Mouse (Mus musculus): Measurements from ENCODE around the gene Marc2. TPM values are rescaled to one million over a fixed set of nuclear protein-coding genes. Genes with fewer than 3 reads are reported as not detected.
A peak's percentile ranks its signal among the peaks of the same experiment; 100 is the strongest.

Marc2 gene
- polyA plus RNA-seq (2015; fragmentation: Nextera tagmentation; extraction: Ambion mirVana) = 105 and 106 TPM in 2 replicates

- ATAC-seq = peak; percentile 19
- peak within 1 kb of the TSS; percentile 49; the same call in 1 of the 2 replicates for H3K27ac ChIP-seq (ENCODE audit: low read length)
- H3K36me3 ChIP-seq (ENCODE audit: control insufficient read depth, insufficient read depth) = no peaks in the 10 kb centered on the region
- peaks cover 17% of the 10 kb centered on the region for H3K4me1 ChIP-seq (replicated peaks; ENCODE audit: control insufficient read depth, insufficient read depth, low read length)
- no peaks in the 10 kb centered on the region for H3K9me3 ChIP-seq (ENCODE audit: control insufficient read depth, low read length)
- 4% methylated on average over 18 of the region's 18 CpGs for WGBS
- peak within 1 kb of the TSS; percentile 83 for H3K9ac ChIP-seq (replicated peaks; ENCODE audit: low read depth, low read length)
- peak within 1 kb of the TSS; percentile 86 for H3K4me3 ChIP-seq (replicated peaks; ENCODE audit: low read length)
- H3K4me2 ChIP-seq (ENCODE audit: low read length) = peak within 1 kb of the TSS; percentile 84
- 0 out of 2 replicates have a peak, but pooled peaks cover 2% of the 10 kb centered on the region for H3K27me3 ChIP-seq (replicated peaks; ENCODE audit: control insufficient read depth, insufficient read depth, low read length)
These were observed at the start of gene Marc2 for GRCm38 (mm10) chr1:184846092-184846750. Gene Marc2, minus strand, starts transcription at chr1:184846451.

- no peak overlapping the region for H3K9ac ChIP-seq (replicated peaks; ENCODE audit: low read depth, low read length)
- no peak overlapping the region for H3K4me2 ChIP-seq (ENCODE audit: low read length)
- ATAC-seq = no peak
- no peak overlapping the region for H3K4me3 ChIP-seq (replicated peaks; ENCODE audit: low read length)
- no peaks in the 10 kb centered on the region for H3K27me3 ChIP-seq (replicated peaks; ENCODE audit: control insufficient read depth, insufficient read depth, low read length)
- 83% methylated on average over 3 of the region's 3 CpGs for WGBS
- H3K27ac ChIP-seq (ENCODE audit: low read length) = no peak overlapping the region
- no peaks in the 10 kb centered on the region for H3K36me3 ChIP-seq (ENCODE audit: control insufficient read depth, insufficient read depth)
- H3K4me1 ChIP-seq (replicated peaks; ENCODE audit: control insufficient read depth, insufficient read depth, low read length) = no peaks in the 10 kb centered on the region
- no peaks in the 10 kb centered on the region for H3K9me3 ChIP-seq (ENCODE audit: control insufficient read depth, low read length)
These were observed 45.7 kb upstream of the Marc2 start for GRCm38 (mm10) chr1:184891998-184892397.

- no peaks in the 10 kb centered on the region for H3K27me3 ChIP-seq (replicated peaks; ENCODE audit: control insufficient read depth, insufficient read depth, low read length)
These were observed 43.2 kb upstream of the Marc2 start for GRCm38 (mm10) chr1:184889454-184889853.

GRCm38 (mm10) chr1:184886160-184886559, 39.9 kb upstream of the Marc2 start:
- H3K4me1 ChIP-seq (replicated peaks; ENCODE audit: control insufficient read depth, insufficient read depth, low read length) = 0 out of 2 replicates have a peak, but pooled peaks cover 6% of the 10 kb centered on the region

More at GRCm38 (mm10) chr1:184889454-184889853, 43.2 kb upstream of the Marc2 start:
- Histone ChIP-seq H3K4me1 (replicated peaks; ENCODE audit: control insufficient read depth, insufficient read depth, low read length) (no peaks in the 10 kb centered on the region), H3K4me2 (ENCODE audit: low read length) (no peak overlapping the region), H3K36me3 (ENCODE audit: control insufficient read depth, insufficient read depth) (no peaks in the 10 kb centered on the region), H3K4me3 (replicated peaks; ENCODE audit: low read length) (no peak overlapping the region), H3K9me3 (ENCODE audit: control insufficient read depth, low read length) (no peaks in the 10 kb centered on the region), H3K27ac (ENCODE audit: low read length) (no peak overlapping the region), H3K9ac (replicated peaks; ENCODE audit: low read depth, low read length) (no peak overlapping the region)
- WGBS = 94% methylated on average over 6 of the region's 6 CpGs
- no peak for ATAC-seq

GRCm38 (mm10) chr1:184882281-184883268, 36.3 kb upstream of the Marc2 start, which contains the start of gene C130074G19Rik:
Gene C130074G19Rik, minus strand, starts transcription at chr1:184883218.
- Histone ChIP-seq H3K9ac (replicated peaks; ENCODE audit: low read depth, low read length) (peak within 1 kb of the TSS; percentile 54), H3K9me3 (ENCODE audit: control insufficient read depth, low read length) (no peaks in the 10 kb centered on the region), H3K27me3 (replicated peaks; ENCODE audit: control insufficient read depth, insufficient read depth, low read length) (peaks cover 24% of the 10 kb centered on the region), H3K27ac (ENCODE audit: low read length) (no peak within 1 kb of the TSS), H3K4me2 (ENCODE audit: low read length) (peak within 1 kb of the TSS; percentile 79), H3K36me3 (ENCODE audit: control insufficient read depth, insufficient read depth) (no peaks in the 10 kb centered on the region), H3K4me3 (replicated peaks; ENCODE audit: low read length) (peak within 1 kb of the TSS; percentile 49), H3K4me1 (replicated peaks; ENCODE audit: control insufficient read depth, insufficient read depth, low read length) (0 out of 2 replicates have a peak, but pooled peaks cover 6% of the 10 kb centered on the region)
- WGBS = 3% methylated on average over 77 of the region's 77 CpGs
- peak; percentile 79 for ATAC-seq

More at GRCm38 (mm10) chr1:184886160-184886559, 39.9 kb upstream of the Marc2 start:
- ATAC-seq = no peak
- Histone ChIP-seq H3K4me3 (replicated peaks; ENCODE audit: low read length) (no peak overlapping the region), H3K9me3 (ENCODE audit: control insufficient read depth, low read length) (no peaks in the 10 kb centered on the region), H3K36me3 (ENCODE audit: control insufficient read depth, insufficient read depth) (no peaks in the 10 kb centered on the region), H3K9ac (replicated peaks; ENCODE audit: low read depth, low read length) (no peak overlapping the region), H3K27me3 (replicated peaks; ENCODE audit: control insufficient read depth, insufficient read depth, low read length) (peaks cover 23% of the 10 kb centered on the region), H3K27ac (ENCODE audit: low read length) (no peak overlapping the region), H3K4me2 (ENCODE audit: low read length) (no peak overlapping the region)
- 50% methylated on average over 1 of the region's 1 CpGs for WGBS

GRCm38 (mm10) chr1:184881861-184882260, 35.6 kb upstream of the Marc2 start:
- 0 out of 2 replicates have a peak, but pooled peaks cover 6% of the 10 kb centered on the region for H3K4me1 ChIP-seq (replicated peaks; ENCODE audit: control insufficient read depth, insufficient read depth, low read length)
- peak overlapping the region; percentile 49 for H3K4me3 ChIP-seq (replicated peaks; ENCODE audit: low read length)
- no peak overlapping the region for H3K9ac ChIP-seq (replicated peaks; ENCODE audit: low read depth, low read length)
- no peak overlapping the region for H3K27ac ChIP-seq (ENCODE audit: low read length)
- H3K4me2 ChIP-seq (ENCODE audit: low read length) = no peak overlapping the region
- peaks cover 24% of the 10 kb centered on the region for H3K27me3 ChIP-seq (replicated peaks; ENCODE audit: control insufficient read depth, insufficient read depth, low read length)
- 73% methylated on average over 7 of the region's 7 CpGs for WGBS
- no peaks in the 10 kb centered on the region for H3K36me3 ChIP-seq (ENCODE audit: control insufficient read depth, insufficient read depth)
- no peak for ATAC-seq
- H3K9me3 ChIP-seq (ENCODE audit: control insufficient read depth, low read length) = no peaks in the 10 kb centered on the region

- H3K4me2 ChIP-seq (ENCODE audit: low read length) = no peak overlapping the region
- 0 out of 2 replicates have a peak, but pooled peaks cover 6% of the 10 kb centered on the region for H3K4me1 ChIP-seq (replicated peaks; ENCODE audit: control insufficient read depth, insufficient read depth, low read length)
- no peaks in the 10 kb centered on the region for H3K9me3 ChIP-seq (ENCODE audit: control insufficient read depth, low read length)
- H3K27me3 ChIP-seq (replicated peaks; ENCODE audit: control insufficient read depth, insufficient read depth, low read length) = peaks cover 24% of the 10 kb centered on the region
- ATAC-seq = no peak
- H3K4me3 ChIP-seq (replicated peaks; ENCODE audit: low read length) = no peak overlapping the region
- no peak overlapping the region for H3K27ac ChIP-seq (ENCODE audit: low read length)
- no peaks in the 10 kb centered on the region for H3K36me3 ChIP-seq (ENCODE audit: control insufficient read depth, insufficient read depth)
- H3K9ac ChIP-seq (replicated peaks; ENCODE audit: low read depth, low read length) = no peak overlapping the region
- 81% methylated on average over 5 of the region's 5 CpGs for WGBS
These were observed 35.0 kb upstream of the Marc2 start for GRCm38 (mm10) chr1:184881211-184881610.

- Histone ChIP-seq H3K4me3 (replicated peaks; ENCODE audit: low read length) (no peak overlapping the region), H3K27ac (ENCODE audit: low read length) (no peak overlapping the region), H3K9ac (replicated peaks; ENCODE audit: low read depth, low read length) (no peak overlapping the region), H3K4me1 (replicated peaks; ENCODE audit: control insufficient read depth, insufficient read depth, low read length) (0 out of 2 replicates have a peak, but pooled peaks cover 6% of the 10 kb centered on the region), H3K36me3 (ENCODE audit: control insufficient read depth, insufficient read depth) (no peaks in the 10 kb centered on the region), H3K27me3 (replicated peaks; ENCODE audit: control insufficient read depth, insufficient read depth, low read length) (peaks cover 24% of the 10 kb centered on the region), H3K9me3 (ENCODE audit: control insufficient read depth, low read length) (no peaks in the 10 kb centered on the region), H3K4me2 (ENCODE audit: low read length) (no peak overlapping the region)
- WGBS = 66% methylated on average over 6 of the region's 6 CpGs
- ATAC-seq = no peak
These were observed 32.6 kb upstream of the Marc2 start for GRCm38 (mm10) chr1:184878860-184879259.

GRCm38 (mm10) chr1:184877306-184877705, 31.1 kb upstream of the Marc2 start:
- Histone ChIP-seq H3K4me2 (ENCODE audit: low read length) (no peak overlapping the region), H3K27ac (ENCODE audit: low read length) (no peak overlapping the region), H3K4me1 (replicated peaks; ENCODE audit: control insufficient read depth, insufficient read depth, low read length) (no peaks in the 10 kb centered on the region), H3K9me3 (ENCODE audit: control insufficient read depth, low read length) (no peaks in the 10 kb centered on the region), H3K27me3 (replicated peaks; ENCODE audit: control insufficient read depth, insufficient read depth, low read length) (peaks cover 12% of the 10 kb centered on the region), H3K36me3 (ENCODE audit: control insufficient read depth, insufficient read depth) (no peaks in the 10 kb centered on the region), H3K9ac (replicated peaks; ENCODE audit: low read depth, low read length) (no peak overlapping the region), H3K4me3 (replicated peaks; ENCODE audit: low read length) (no peak overlapping the region)
- no peak for ATAC-seq
- WGBS = 74% methylated on average over 2 of the region's 2 CpGs
